Mouse (Mus musculus) thymus, postnatal 14 days (tissue): ENCODE data around the gene Supt7l.
"Not testable (repeated sequence)": the region's sequence is repeated elsewhere in the genome, so short reads cannot be mapped to it uniquely, and the experiment has no call there.

ENCODE experiments used
- DNase-seq: peaks from one replicate; pipeline ENCODE4 v3.0.0; 2021

Supt7l gene

GRCm38 (mm10) chr5:31527707-31528106 is at the start of gene Supt7l:
Supt7l (minus strand) TSS chr5:31527807.
- DNase-seq: not testable (repeated sequence)

DNA sequence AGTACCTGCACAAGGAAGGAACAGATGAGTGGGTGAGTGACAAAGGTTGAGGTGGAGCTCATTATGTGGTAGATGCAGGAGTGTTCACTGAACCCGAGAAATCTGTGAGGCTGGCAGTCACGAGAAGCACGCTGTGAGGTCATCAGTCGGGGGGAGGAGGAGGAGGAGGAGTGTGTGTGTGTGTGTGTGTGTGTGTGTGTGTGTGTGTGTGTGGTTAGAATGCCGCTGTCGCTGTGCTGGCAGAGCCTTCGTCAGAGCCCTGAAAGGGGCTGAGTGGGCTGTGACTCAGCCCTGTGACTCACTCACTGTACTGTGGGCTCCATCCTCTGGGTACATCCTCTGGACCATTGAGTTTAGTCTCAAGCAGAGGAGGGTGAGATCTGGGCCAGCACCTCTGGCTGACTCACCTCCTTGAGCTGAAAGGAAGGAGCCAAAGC is 49.0 kb upstream of the Supt7l start:
- DNase-seq: no peak

DNA sequence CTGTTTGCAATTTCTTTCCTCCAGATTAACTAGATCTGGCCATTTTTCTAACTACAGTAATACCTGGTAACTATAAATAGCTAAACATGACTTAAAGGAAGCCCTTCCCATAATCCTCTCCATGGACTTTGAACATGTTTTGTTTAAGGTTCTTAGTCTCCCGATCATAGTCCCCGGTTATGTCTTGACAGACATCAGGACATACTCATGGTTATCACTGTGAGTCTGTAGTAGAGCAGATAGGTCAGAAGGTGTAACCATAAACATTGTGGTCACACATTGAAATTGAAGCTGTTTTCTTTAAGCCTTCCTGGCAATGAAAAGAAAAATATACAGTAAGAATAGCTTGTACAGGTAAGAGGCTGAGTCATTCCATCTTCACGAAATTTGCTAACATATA is 46.1 kb upstream of the Supt7l start:
- DNase-seq: no peak

GRCm38 (mm10) chr5:31571023-31571608 is 43.5 kb upstream of the Supt7l start:
- DNase-seq: no peak

- no peak for DNase-seq
Observed at GRCm38 (mm10) chr5:31567951-31568657, 40.5 kb upstream of the Supt7l start.

DNA sequence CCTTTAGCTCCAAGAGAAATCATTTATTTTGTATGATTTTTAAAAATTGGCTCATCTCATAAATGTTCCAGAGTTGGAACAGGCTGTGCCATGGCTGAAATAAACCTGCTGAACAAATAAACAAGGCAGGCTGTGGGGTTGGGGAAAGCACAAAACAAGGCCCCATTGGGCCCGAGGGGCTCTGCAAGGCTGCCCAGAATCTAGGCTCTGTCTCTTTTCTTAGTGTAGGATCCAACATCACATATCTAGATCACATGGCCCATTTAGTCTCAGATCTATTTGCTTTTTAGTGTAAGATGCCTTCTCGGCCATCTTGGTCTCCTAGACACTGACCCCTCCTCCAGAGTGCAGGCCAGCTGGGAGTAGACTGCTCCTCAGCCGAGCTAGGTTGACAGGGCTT is 38.9 kb upstream of the Supt7l start:
- DNase-seq: no peak

DNA sequence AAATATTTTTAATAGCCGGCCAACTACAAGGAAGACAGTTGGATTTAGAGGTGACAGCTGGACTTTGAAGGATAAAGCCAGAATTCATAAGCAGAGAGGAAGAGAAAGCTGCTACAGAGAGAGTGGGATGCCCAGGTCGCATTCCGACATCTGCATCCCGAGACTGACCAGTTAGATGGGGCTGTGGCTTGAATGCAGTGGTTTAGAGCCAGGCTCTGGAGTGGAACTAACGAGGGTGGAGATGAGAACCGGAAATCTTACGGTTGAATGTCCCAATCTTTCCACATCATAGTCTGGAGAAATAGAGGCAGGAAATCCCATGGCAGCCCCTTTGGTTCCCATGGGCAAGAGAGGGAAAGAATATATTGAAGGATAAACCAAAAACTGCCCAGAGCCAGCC is 38.4 kb upstream of the Supt7l start:
- DNase-seq: no peak

GRCm38 (mm10) chr5:31564976-31565375 is 37.4 kb upstream of the Supt7l start:
- DNase-seq: no peak

DNA sequence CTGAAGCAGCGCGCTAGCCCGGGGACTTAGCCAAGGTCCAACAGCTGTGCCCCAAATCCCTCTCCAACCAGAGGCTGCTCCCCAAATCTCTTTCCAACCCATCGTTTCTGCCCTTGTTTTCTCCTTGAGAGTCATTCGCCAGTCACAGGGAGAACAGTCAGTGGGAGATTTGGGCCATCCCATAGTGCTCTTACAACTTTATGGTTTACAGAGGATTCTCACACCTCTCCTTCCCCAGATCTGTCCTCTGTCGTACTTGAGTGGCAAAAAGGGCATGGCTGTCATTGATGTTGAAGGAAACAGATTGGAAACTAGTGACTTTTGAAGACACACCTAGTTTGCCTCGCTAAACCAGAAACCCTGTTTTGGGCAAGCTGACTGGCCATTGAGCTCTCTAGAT is 36.3 kb upstream of the Supt7l start:
- DNase-seq: no peak

DNA sequence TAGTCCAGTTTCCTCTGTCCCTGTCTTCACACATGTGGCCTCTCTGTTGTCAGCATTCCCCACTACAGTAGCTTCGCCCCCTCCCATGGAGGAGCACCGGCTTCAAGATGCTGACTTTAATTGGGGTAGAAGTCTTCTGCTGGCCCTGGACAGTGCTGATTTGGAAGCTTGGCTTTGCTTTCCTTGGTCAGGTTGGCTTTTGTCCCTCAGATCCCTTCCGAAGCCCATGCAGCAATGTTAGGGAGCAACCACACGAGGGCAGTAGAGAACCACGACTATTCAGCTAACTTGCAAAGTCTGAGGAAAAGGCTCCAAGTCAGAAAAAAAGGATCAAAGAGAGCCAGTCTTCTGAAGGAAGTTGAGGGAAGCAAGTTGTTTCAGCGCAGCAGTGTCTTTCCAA is 35.9 kb upstream of the Supt7l start:
- peak; percentile 67 for DNase-seq

DNA sequence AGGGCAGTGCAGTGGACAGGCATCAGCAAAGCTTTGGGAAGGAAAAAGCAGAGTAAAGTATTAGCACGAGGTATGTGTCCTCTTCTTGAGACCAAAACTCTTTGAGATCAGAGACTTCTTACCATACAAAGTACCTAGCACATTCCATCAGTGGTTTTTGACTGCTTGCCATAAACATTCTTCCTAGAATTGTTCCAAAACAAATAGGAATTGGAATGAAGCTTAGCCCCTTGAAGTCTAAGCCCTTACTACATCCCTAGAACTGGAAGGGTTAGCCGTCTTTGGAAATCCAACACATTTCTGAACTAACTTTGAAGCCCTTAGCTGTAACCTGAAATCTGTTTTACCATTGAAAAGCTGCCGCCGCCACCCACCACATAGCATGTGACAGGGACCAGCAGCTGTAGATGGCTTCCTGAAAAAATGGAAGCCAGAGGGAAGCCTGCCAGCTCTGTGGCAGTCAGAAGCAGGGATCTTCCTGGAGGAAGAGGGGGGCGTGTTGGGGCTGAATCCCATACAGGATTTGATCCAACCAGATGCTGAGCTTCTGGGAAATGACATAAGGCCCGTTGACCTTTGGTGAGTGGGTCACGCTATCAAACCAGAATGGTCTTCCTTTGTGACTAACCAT is 34.5 kb upstream of the Supt7l start:
- no peak for DNase-seq

DNA sequence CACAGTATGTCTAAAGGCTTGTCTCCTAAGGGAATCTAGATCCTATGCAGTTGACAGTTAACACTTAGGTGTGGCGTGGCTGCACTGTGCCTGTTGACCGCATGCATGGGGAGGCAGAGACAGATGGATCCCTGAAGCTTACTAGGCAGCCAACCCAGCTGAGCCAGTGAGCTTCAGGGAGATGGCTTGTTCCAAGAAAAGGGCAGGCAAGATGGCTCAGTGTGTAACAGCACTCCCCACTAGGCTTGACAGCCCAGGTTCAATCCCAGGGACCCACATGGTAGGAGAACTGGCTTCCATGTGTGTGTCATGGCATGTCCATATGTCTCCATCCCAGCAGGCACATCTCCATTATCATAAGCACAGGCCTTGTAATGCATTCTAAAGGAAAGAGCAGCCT is 32.7 kb upstream of the Supt7l start:
- no peak for DNase-seq

GRCm38 (mm10) chr5:31559401-31559800 is 31.8 kb upstream of the Supt7l start:
- no peak for DNase-seq

DNA sequence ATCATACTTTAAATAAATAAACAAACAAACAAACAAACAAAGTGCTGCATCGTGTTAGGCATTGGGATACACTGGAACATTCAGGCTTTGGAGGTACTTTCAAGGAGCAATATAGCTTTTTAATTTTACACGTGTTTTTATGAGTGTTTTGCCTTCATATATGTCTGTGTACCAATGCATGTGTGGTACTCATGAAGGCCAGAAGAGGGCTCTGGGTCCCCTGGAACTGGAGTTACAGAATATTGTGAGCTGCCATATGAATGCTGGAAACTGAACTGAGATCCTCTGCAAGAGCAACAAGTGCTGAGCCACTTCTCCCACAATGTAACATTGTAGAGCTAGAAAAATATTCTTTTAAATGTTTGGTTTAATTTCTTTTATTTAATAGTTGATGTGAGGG is 7.6 kb upstream of the Supt7l start:
- DNase-seq: no peak

- peak; percentile 13 for DNase-seq
Observed at GRCm38 (mm10) chr5:31528560-31528959, 953 bp upstream of the Supt7l start.

DNA sequence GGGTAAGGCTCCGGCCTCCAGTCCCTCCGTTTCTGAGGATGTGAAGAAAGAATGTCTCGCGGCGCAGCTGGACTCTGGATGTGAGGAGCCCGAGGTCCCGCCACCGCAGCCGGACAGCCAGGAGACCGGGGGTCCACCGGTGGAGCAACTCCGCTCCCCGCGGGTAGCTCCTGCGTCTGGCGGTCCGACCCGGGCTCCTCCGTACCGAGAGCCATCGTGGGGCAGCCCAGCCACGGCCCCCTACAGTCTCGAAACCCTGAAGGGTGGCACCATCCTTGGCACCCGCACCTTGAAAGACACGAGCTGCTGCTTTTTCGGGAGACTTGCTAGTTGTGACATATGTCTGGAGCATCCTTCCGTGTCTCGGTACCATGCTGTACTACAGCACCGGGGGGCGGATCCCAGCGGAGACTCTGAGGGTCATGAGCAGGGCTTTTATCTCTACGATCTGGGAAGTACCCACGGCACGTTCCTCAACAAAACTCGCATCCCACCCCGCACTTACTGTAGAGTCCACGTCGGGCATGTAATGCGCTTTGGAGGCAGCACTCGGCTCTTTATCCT is 408 bp downstream of the Supt7l start:
- DNase-seq: no peak

DNA sequence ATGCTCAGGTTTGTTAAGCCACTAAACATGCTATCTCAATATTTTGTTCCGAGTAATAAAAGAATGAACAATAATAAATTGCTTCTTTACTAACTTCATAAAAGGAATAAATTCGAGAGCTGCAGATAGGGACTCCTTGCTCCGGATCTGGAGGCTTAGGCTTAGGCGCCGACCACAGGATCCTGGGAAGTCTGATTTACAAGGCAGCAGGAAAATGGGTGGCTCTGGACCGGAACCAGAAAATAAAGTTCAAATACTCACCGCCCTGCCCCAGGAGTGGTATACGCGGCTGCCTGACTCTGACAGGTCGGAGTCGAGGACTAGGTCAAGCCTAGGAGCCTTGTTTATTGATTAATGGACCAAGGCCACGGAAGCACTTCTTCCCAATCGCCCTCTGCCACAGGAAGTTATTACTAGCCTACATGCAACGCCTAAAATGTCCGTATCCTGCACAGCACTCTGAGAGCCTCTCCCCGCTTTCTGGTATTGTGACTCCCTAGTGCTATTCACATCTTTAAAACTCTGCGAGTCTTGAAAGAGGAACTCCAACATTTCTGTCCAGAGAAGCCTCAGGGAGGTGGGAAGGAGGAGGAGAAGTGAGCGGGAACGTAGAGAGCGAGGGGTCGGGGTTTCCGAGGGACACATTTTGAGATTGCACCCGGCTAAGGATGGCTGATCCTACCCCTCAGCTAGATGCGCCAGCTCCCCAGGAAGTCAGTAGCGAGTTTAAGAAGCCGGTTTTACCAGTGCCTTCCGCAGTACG is 1.1 kb downstream of the Supt7l start, which contains the start of gene Slc4a1ap:
Slc4a1ap (plus strand) TSS at position 642 of the 763 bp plus-strand sequence.
- peak; percentile 86 for DNase-seq

DNA sequence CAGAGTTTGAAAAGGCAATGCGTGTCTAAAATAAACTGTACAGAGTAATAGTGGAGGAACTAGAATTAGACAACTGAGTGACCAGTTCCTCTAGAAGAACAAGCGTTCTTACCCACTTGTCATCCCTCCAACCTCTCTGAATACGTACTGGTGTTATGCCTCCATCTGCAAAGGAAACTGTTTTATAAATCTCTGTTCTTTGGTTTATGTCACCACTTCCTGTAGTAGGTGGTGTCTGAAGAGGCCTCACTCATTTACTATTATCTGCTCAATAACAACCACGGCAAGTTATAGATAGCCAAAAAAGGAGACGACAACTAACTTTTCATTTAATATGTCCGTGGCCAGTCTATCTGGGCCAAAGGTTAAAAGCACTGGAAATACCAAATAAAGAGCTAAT is 7.1 kb downstream of the Supt7l start:
- no peak for DNase-seq

- DNase-seq: no peak
Observed at GRCm38 (mm10) chr5:31512481-31512880, 15.1 kb downstream of the Supt7l start.

DNA sequence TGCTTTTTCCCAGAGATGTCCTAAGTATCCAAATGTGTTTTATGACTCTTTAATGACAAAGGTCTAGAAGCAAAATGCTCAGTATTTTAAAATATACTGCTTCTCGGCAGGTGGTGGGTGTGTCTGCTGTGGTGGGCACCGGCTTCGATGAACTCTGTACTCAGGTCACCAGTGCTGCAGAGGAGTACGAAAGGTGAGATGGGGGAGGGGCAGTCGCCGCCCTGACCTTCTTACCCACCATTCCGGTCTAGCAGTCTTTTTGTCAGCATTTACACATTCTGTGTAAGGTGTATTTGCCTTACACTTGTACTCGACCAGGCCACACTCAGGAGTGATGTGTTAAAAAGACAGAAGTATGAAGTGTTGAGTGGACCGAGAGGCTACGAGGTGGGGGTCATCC is 22.8 kb downstream of the Supt7l start:
- no peak for DNase-seq

- DNase-seq: peak; percentile 88
Observed at GRCm38 (mm10) chr5:31494513-31495297, 32.9 kb downstream of the Supt7l start, which contains the start of gene Gpn1. Gpn1 (plus strand) TSS chr5:31494741.

- no peak for DNase-seq
Observed at GRCm38 (mm10) chr5:31492031-31492430, 35.6 kb downstream of the Supt7l start.
